Mouse (Mus musculus): ENCODE measurements around the gene Pnmal1. TPM values are rescaled to one million over a fixed set of nuclear protein-coding genes. Genes with fewer than 3 reads are reported as not detected.
A peak's percentile ranks its signal among the peaks of the same experiment; 100 is the strongest.
"Not testable (repeated sequence)": the region's sequence is repeated elsewhere in the genome, so short reads cannot be mapped to it uniquely, and the experiment has no call there.

Pnmal1 gene
- total RNA-seq, 2 experiments from 2014 or later = 59.8 to 62.2 TPM

- DNase-seq (ENCODE audit: low spot score in 2 of 2) = peak; percentile 87 to 91
Observed at GRCm38 (mm10) chr7:16949908-16950841, 9.3 kb upstream of the Pnmal1 start.

DNA sequence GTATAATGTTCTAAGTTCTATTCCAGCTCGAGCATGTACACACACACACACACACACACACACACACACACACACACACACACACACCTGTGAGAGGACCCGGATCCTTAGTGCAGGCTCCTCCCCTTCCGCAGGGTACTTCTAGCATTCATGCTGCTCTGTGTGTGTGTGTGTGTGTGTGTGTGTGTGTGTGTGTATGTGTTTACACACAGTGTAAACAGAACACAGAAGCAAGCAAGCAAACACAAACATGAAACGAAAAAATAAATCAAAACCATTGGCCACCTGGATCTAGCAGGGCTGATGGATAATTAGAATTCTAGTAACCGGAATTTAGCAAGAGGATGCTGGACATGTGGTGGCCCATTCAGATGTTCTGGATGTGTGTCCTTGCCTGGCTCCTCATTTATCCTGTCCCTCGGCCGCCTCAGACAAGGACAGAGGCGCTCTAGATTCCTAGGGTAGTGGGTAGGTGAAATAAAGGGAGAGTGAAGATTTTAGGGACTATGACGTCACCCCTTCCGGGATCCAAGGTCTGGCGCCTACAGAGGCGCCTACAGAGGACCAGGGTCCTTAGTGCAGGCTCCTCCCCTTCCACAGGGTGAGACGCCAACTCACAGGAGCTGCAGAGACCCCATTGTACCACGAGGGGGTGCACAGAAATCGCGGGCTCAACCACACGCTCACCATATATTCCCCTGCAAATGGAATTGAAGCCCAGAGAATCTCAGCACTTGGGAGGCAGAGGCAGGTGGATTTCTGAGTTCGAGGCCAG lies 8.4 kb upstream of the Pnmal1 start:
- peak; percentile 90 to 91 for DNase-seq (ENCODE audit: low spot score in 2 of 2)

DNA sequence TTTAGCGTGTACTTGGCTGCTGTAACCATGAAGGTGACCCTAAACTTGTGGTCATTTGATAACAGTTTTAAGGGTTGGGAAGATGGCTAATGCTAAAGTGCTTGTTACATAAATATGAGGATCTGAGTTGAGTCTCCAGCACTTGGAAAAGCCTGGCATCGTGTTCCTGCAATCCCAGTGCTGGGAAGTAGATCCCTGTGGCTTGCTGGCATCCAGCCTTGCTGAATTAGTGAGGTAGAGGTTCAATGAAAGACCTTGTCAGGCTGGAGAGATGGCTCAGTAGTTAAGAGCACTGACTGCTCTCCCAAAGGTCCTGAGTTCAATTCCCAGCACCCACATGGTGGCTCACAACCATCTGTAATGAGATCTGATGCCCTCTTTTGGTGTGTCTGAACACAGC lies 5.7 kb upstream of the Pnmal1 start:
- DNase-seq (ENCODE audit: low spot score in 2 of 2) = not testable (repeated sequence)

DNA sequence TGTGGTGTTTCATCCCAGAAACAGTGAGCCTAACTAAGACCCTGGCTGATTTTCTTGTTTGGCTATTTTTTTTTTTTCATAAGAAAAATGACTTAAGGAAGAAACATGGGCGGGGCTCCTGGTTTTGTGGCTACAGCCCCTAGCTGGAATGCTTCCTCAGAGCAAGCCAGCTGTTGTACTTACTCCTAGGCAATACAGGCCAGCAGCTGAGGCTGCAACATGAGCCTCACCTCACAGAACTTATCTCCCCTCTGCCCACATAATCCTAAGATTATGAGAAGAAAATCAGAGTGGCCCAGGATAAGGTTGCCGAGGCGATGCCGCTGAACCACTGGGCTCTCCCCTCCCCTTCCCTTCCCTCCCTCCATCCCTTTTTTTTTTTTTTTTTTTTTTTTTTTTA lies 3.8 kb upstream of the Pnmal1 start:
- DNase-seq (ENCODE audit: low spot score in 2 of 2) = no peak

DNA sequence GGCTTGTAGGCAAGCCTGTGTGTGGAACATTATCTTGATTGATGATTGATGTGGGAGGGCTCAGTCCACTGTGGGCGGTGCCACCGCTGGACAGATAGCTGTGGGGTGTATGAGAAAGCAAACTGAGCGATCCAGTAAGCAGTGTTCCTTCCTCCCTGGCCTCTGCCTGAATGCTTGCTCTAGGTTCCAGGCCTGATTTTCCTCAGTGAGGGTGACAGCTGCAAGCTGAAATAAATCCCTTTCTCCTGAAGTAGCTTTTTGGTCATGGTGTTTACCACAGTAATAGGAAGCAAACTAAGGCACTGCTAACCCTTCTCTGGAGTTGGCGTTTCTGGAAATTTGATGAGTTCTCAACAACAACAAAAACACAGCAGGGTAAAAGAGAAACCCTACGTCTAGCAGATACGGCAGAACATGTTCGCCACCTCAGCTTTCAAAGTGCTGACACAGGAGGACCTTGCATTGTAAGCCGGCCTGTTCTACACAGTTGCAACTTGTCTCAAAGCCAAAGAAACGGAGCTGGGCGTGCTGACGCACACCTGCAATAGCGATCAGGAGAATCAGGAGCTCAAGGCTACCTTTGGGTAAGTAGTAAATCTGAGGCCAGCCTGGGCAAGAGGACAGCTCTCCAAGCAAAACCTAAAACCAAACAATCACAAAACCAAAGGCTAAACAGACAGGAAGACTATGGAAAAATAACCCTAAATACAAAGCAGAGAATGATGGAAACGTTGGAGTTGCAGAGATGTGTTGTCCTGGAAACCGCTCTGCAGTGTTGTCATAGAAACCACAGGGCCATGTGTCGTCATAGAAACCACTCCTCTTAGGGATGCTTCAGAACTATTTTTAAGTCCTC lies 2.8 kb upstream of the Pnmal1 start:
- DNase-seq (ENCODE audit: low spot score in 2 of 2) = peak; percentile 25 to 36

GRCm38 (mm10) chr7:16961678-16962077 lies 2.2 kb downstream of the Pnmal1 start:
- no peak for DNase-seq (ENCODE audit: low spot score in 2 of 2)

- no peak for DNase-seq (ENCODE audit: low spot score in 2 of 2)
Observed at GRCm38 (mm10) chr7:16968414-16968813, 8.9 kb downstream of the Pnmal1 start.

GRCm38 (mm10) chr7:16971160-16971559 lies 11.7 kb downstream of the Pnmal1 start:
- no peak for DNase-seq (ENCODE audit: low spot score in 2 of 2)

GRCm38 (mm10) chr7:16974018-16974417 lies 14.5 kb downstream of the Pnmal1 start:
- no peak for DNase-seq (ENCODE audit: low spot score in 2 of 2)

DNA sequence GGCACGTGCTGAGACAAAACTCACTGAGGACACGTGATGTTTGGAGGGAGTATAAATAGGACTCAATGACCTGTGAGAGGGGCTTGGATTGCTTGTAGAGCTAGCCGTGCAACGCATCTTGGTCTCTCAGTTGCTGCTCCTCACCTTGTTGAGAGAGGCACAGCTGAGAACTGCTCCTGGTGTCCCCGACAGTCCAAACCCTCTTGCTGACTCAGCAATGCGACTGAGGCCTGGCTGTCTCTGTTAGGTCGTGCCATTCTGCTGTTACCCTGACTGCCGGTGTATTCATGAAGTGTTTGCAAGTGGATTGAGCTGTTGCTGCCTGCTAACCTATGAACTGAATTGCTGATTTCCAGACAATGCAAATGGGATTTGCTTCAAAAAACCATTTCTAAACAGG lies 16.8 kb downstream of the Pnmal1 start:
- no peak for DNase-seq (ENCODE audit: low spot score in 2 of 2)

DNA sequence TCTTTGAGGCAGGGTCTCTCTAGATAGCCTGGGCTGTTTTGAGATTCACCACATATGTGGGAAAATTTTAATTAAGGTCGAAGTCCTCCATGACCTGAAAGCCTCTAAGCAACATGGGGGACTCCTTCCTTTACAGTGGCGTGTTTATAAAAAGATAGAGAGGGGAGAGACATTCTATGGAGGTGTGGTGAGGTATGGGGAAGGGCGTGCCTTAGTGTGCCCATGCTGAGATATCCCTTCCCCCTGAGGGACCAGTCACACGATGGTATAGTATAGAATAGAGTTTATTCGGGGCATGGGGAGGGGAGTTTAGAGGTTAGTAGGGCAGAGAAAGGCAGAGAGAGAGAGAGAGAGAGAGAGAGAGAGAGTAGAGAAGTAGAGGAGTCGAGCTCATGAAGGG lies 18.7 kb downstream of the Pnmal1 start:
- DNase-seq (ENCODE audit: low spot score in 2 of 2) = no peak

DNA sequence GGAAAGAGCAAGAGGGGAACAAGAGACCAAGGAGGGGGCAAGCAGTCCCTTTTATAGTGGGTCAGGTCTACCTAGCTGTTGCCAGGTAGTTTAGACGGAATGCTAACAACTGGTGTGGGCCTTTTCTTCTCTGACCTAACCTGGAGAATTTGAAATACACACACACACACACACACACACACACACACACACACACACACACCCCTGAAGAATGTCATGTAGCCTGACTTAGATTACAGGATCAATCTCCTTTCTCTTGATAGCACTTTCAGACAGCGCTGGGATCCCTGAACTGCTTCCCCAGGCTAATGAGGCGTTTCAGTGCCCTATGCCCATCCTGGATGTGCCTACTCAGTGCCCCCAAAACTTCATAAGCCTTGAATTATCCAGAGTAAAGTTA lies 19.1 kb downstream of the Pnmal1 start:
- no peak for DNase-seq (ENCODE audit: low spot score in 2 of 2)

GRCm38 (mm10) chr7:16980348-16980747 lies 20.9 kb downstream of the Pnmal1 start:
- DNase-seq (ENCODE audit: low spot score in 2 of 2) = no peak

GRCm38 (mm10) chr7:16982859-16983568 lies 23.5 kb downstream of the Pnmal1 start, which contains the start of gene Gm42372:
Gene Gm42372, plus strand, starts transcription at chr7:16983086.
- peak; percentile 78 to 83 for DNase-seq (ENCODE audit: low spot score in 2 of 2)

DNA sequence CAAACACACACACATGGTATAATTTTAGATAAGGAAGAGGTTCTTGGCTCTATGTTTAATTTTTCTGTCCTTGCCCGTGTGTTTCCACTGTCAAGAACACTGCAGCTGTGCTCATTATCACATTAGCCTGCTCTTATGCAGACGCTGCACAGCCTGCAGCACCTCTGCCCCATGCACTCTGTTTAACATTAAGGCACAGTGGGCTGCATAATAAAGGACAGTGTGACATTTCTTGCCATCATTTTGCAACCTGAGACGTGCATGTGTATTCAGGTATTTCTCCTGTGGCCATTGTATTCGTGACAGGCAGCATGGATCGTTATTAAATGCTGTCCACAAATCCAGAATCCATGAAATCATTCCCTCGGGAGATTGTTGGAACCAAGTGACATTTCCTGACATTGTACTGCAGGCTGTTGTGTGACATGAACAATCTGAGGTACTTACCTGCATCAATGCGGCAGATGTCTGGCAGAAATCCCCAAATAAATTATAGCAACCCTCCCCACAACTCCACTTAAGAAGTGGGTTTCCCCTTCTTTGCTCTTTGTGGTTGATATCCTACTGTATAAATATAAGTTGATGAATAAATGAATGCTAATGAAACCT lies 28.2 kb downstream of the Pnmal1 start:
- no peak for DNase-seq (ENCODE audit: low spot score in 2 of 2)

DNA sequence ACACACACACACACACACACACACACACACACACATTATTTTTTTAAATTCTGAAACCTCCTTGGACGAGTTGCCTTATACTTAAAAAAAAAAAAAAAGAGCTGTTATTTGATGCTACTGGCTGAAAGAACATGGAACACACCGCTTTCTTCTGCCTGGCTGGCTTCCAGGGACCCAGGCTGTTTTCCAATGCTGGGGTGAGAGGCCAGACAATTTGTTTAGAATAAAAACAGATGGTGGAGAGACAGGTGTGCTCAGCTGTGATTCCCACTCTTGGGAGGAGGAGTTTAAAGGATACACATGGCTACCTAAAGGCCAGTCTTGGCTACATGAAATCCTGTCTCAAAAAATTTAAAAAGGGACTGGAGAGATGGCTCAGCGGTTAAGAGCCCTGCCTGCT lies 28.9 kb downstream of the Pnmal1 start:
- peak in 1 of 2 experiments; percentile 25 for DNase-seq (ENCODE audit: low spot score in 2 of 2)

GRCm38 (mm10) chr7:16990006-16990744 lies 30.7 kb downstream of the Pnmal1 start:
- peak in 1 of 2 experiments; percentile 15 for DNase-seq (ENCODE audit: low spot score in 2 of 2)

DNA sequence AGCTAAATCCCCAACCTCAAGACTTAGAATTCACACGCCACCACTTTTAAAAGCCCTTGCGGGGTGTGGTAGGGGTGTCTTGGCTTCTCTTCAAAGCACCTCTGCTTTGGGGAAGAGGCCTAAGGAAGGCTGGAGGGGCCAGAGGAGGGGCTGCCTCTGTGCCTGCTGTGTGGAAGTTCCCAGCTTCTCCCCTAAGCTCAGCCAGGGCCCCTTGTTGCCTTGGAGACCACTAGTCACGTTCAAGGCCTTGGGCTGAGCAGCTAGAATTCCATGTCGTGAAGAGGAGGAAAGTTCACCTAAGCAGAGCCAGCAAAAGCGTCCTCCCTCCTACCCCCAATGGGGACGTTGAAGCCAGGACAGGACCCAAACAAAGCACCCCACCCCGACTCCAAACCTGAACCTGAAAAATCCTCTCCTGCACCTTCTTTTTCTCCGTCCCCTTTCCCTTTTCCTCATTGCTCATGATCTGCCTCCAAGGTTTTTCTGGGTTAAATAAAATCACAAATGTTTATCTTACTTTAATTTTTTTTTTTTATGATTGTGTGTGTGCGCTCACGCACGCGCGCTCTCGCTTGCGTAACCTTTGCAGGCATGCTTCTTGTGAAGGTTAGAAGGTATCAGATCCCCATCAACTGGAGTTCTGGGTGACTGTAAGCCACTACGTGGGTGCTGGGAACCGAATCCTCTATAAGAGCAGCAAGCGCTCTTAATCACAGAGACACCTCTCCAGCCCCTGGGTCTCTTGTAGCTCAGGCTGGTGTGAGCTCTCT lies 32.4 kb downstream of the Pnmal1 start:
- DNase-seq (ENCODE audit: low spot score in 2 of 2) = peak in 1 of 2 experiments; percentile 13

- no peak for DNase-seq (ENCODE audit: low spot score in 2 of 2)
Observed at GRCm38 (mm10) chr7:16992451-16992807, 33.0 kb downstream of the Pnmal1 start, which contains the start of gene Ccdc8. Gene Ccdc8, plus strand, starts transcription at chr7:16992708.
